In the genomic region with DNA sequence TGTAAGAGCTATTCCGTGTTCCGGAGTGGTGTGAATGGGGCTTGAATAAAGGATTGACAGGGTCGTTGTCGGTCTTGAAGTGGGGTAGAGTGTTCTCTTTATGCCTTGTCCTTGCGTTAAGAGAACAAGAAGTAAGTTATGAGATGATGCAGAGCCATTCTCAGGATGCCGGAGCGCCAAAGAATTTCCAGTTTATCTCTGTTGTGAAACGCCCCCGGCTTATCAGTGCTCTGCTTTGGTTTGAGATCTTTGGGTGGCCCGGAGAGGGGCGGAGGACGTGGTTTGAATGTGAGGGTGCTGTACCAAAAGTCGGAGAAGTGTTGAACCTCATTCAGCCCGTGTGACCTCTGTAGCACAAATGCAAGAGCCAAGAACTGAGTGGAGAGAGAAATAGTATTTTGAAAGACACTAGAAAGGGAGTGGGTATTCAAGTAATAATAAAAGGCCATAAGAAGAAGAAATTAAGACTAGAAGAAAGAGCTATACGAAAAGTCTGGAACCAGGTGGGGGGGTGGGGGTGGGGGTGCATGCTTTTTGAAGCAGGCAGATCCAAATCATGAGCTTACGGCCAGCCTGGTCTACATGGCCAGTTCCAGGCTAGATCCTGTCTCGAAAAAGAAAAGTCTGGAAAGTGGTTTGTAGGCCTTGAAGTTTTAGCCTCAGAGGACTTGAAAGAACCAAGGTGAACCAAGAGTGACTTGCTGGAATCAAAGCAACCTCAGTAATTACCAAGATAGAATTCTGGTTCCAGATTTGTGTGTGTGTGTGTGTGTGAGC, we compare ENCODE assay signal across 8 mouse cellular contexts. TPM values are rescaled to one million over a fixed set of nuclear protein-coding genes. Genes with fewer than 3 reads are reported as not detected.
DNase-seq lines count a peak whose midpoint lies in the region; ATAC-seq and TF ChIP-seq lines count a peak whose summit lies in the region.

No protein-coding gene starts in this region.

- peak overlapping the region; percentile 89 for H3K4me3 ChIP-seq in heart, embryonic 10.5 days
- H3K4me3 ChIP-seq in forebrain, embryonic 15.5 days: peak overlapping the region; percentile 95
- peak overlapping the region; percentile 90 for H3K4me3 ChIP-seq in limb, embryonic 10.5 days
- peak overlapping the region; percentile 99 for H3K4me3 ChIP-seq in testis, adult 2 months (ENCODE audit: control insufficient read depth, low read depth, low read length)

- peaks cover 16% of the 10 kb centered on the region for H3K4me1 ChIP-seq in heart, embryonic 10.5 days
- peaks cover 23% of the 10 kb centered on the region for H3K4me1 ChIP-seq in forebrain, embryonic 15.5 days
- peaks cover 16% of the 10 kb centered on the region for H3K4me1 ChIP-seq in limb, embryonic 10.5 days
- H3K4me1 ChIP-seq in testis, adult 2 months (ENCODE audit: control insufficient read depth, insufficient read depth, low read length): peaks cover 9% of the 10 kb centered on the region

- no peak for TF ChIP-seq CTCF in testis, adult 2 months (IDR thresholded peaks at IDR 0.05; ENCODE audit: control insufficient read depth, insufficient read depth, insufficient replicate concordance, low read depth, low read length)

- no peak for DNase-seq in heart, embryonic 10.5 days (ENCODE audit: low spot score)
- DNase-seq in heart, postnatal 25 days (ENCODE audit: low spot score): no peak
- DNase-seq in R1 (ENCODE audit: low read depth, low spot score): peak; percentile 60
- no peak for DNase-seq in limb, embryonic 10.5 days (ENCODE audit: low spot score)
- DNase-seq in cerebellum, adult 8-10 months: no peak

- intact Hi-C loops in heart, postnatal 25 days (cut with DNase I): loop anchor here (1.0 kb wide), 1 partner anchor 73 kb away; the partner anchor contains the start of gene Slc35b1

- peaks cover 8% of the 10 kb centered on the region for H3K36me3 ChIP-seq in heart, embryonic 10.5 days
- no peaks in the 10 kb centered on the region for H3K36me3 ChIP-seq in forebrain, embryonic 15.5 days
- H3K36me3 ChIP-seq in limb, embryonic 10.5 days: peaks cover 15% of the 10 kb centered on the region
- no peaks in the 10 kb centered on the region; the same call in 1 of the 2 replicates for H3K36me3 ChIP-seq in testis, adult 2 months (ENCODE audit: control insufficient read depth, insufficient read depth, low read length)

- H3K27ac ChIP-seq in heart, embryonic 10.5 days: peak overlapping the region; percentile 99
- peak overlapping the region; percentile 65 for H3K27ac ChIP-seq in forebrain, embryonic 15.5 days (replicated peaks)
- H3K27ac ChIP-seq in limb, embryonic 10.5 days: peak overlapping the region; percentile 98
- H3K27ac ChIP-seq in testis, adult 2 months (ENCODE audit: control insufficient read depth, insufficient read depth, low read depth, low read length): peak overlapping the region; percentile 89

- WGBS in heart, embryonic 10.5 days: 6% methylated on average over 17 of the region's 17 CpGs
- 4% methylated on average over 17 of the region's 17 CpGs for WGBS in forebrain, embryonic 15.5 days
- 7% methylated on average over 17 of the region's 17 CpGs for WGBS in limb, embryonic 10.5 days

- H3K9ac ChIP-seq in forebrain, embryonic 15.5 days (replicated peaks): peak overlapping the region; percentile 49

- no peaks in the 10 kb centered on the region for H3K9me3 ChIP-seq in heart, embryonic 10.5 days
- no peaks in the 10 kb centered on the region for H3K9me3 ChIP-seq in forebrain, embryonic 15.5 days
- H3K9me3 ChIP-seq in limb, embryonic 10.5 days (replicated peaks): no peaks in the 10 kb centered on the region

- ATAC-seq in forebrain, embryonic 15.5 days (replicated peaks): peak; percentile 10
- ATAC-seq in megakaryocyte-erythroid progenitor cell, adult 5-6 weeks (replicated peaks; ENCODE audit: low FRiP score, low TSS enrichment, poor library complexity, severe bottlenecking): 0 out of 2 replicates have a peak, but pooled peaks have one; percentile 3

- TF ChIP-seq POLR2A in testis, adult 2 months (IDR thresholded peaks at IDR 0.05; ENCODE audit: control insufficient read depth, low read depth, low read length): no peak

- H3K27me3 ChIP-seq in heart, embryonic 10.5 days (ENCODE audit: insufficient read depth, poor library complexity, severe bottlenecking): no peaks in the 10 kb centered on the region
- H3K27me3 ChIP-seq in forebrain, embryonic 15.5 days: no peaks in the 10 kb centered on the region
- H3K27me3 ChIP-seq in limb, embryonic 10.5 days (ENCODE audit: low read depth, poor library complexity, severe bottlenecking): no peaks in the 10 kb centered on the region
- no peaks in the 10 kb centered on the region for H3K27me3 ChIP-seq in testis, adult 2 months (ENCODE audit: control insufficient read depth, insufficient read depth, low read length)

- H3K4me2 ChIP-seq in forebrain, embryonic 15.5 days (replicated peaks): peak overlapping the region; percentile 64

RNA-seq across cellular contexts. Expression of gene Kat7, which starts 0.8 kb away (rescaled TPM):
- polyA plus RNA-seq in heart, embryonic 10.5 days (2016; fragmentation: Nextera tagmentation; extraction: Ambion mirVana): 66.0 and 68.5 TPM in 2 replicates
- total RNA-seq in heart, postnatal 25 days (2021): 10 to 100 TPM; 26.9 to 28.5 TPM
- polyA plus RNA-seq in forebrain, embryonic 15.5 days (2015; fragmentation: Nextera tagmentation; extraction: Ambion mirVana): 75.7 and 75.9 TPM in 2 replicates
- 93.9 and 99.0 TPM in 2 replicates for polyA plus RNA-seq in limb, embryonic 10.5 days (2016; fragmentation: Nextera tagmentation; extraction: Ambion mirVana)
- total RNA-seq in megakaryocyte-erythroid progenitor cell, adult 5-6 weeks (2014; fragmentation: Nextera tagmentation): 62.2 and 67.6 TPM in 2 replicates
- 60.5 and 78.9 TPM in 2 replicates for total RNA-seq in megakaryocyte-erythroid progenitor cell, adult 5-6 weeks (2017)
- 89.5 and 93.1 TPM in 2 replicates for polyA plus RNA-seq in testis, adult 2 months (2012; rRNA removed)

RNA-seq across cellular contexts. Expression of gene Fam117a, which starts 26.0 kb away (rescaled TPM):
- polyA plus RNA-seq in heart, embryonic 10.5 days (2016; fragmentation: Nextera tagmentation; extraction: Ambion mirVana): 8.2 and 10.7 TPM in 2 replicates
- 1 to 10 TPM; 7.8 to 8.8 TPM for total RNA-seq in heart, postnatal 25 days (2021)
- polyA plus RNA-seq in forebrain, embryonic 15.5 days (2015; fragmentation: Nextera tagmentation; extraction: Ambion mirVana): 3.0 and 3.5 TPM in 2 replicates
- polyA plus RNA-seq in limb, embryonic 10.5 days (2016; fragmentation: Nextera tagmentation; extraction: Ambion mirVana): 12.8 and 15.0 TPM in 2 replicates
- 68.2 and 71.9 TPM in 2 replicates for total RNA-seq in megakaryocyte-erythroid progenitor cell, adult 5-6 weeks (2014; fragmentation: Nextera tagmentation)
- 49.9 and 50.2 TPM in 2 replicates for total RNA-seq in megakaryocyte-erythroid progenitor cell, adult 5-6 weeks (2017)
- 16.7 TPM in 2 replicates for polyA plus RNA-seq in testis, adult 2 months (2012; rRNA removed)

RNA-seq across cellular contexts. Expression of gene Tac4, which starts 49.5 kb away (rescaled TPM):
- polyA plus RNA-seq in heart, embryonic 10.5 days (2016; fragmentation: Nextera tagmentation; extraction: Ambion mirVana): not detected in 2 replicates
- total RNA-seq in heart, postnatal 25 days (2021): not detected
- polyA plus RNA-seq in forebrain, embryonic 15.5 days (2015; fragmentation: Nextera tagmentation; extraction: Ambion mirVana): not detected in 2 replicates
- polyA plus RNA-seq in limb, embryonic 10.5 days (2016; fragmentation: Nextera tagmentation; extraction: Ambion mirVana): not detected in 2 replicates
- total RNA-seq in megakaryocyte-erythroid progenitor cell, adult 5-6 weeks (2014; fragmentation: Nextera tagmentation): not detected in 2 replicates
- not detected in 2 replicates for total RNA-seq in megakaryocyte-erythroid progenitor cell, adult 5-6 weeks (2017)
- polyA plus RNA-seq in testis, adult 2 months (2012; rRNA removed): not detected in 2 replicates
